Mouse (Mus musculus) limb, embryonic 13.5 days (tissue): ENCODE results near the gene Rtn4ip1. TPM values are rescaled to one million over a fixed set of nuclear protein-coding genes. Genes with fewer than 3 reads are reported as not detected.
"Not testable (repeated sequence)": the region's sequence is repeated elsewhere in the genome, so short reads cannot be mapped to it uniquely, and the experiment has no call there.

ENCODE experiments used
- ATAC-seq: fragments of 200-750 bp; cut with Nextera tagmentation; 2 replicates; pipeline ENCODE4 v1.8.0; 2017; ENCODE audit warnings: low read depth, moderate number of reproducible peaks, moderate TSS enrichment; ENCODE audit not compliant: low FRiP score
- H3K27ac ChIP-seq: fragments of 300-500 bp; sonication (generic); 2 replicates; pipeline ENCODE4 v1.5.1; 2015; ENCODE audit warnings: inconsistent platforms, mild to moderate bottlenecking, moderate library complexity
- H3K27me3 ChIP-seq: fragments of 300-500 bp; sonication (generic); 2 replicates; pipeline ENCODE4 v1.6.1; 2015; ENCODE audit warnings: mild to moderate bottlenecking, inconsistent platforms
- H3K36me3 ChIP-seq: fragments of 300-500 bp; sonication (generic); 2 replicates; pipeline ENCODE4 v1.6.1; 2015; ENCODE audit warnings: inconsistent platforms, mild to moderate bottlenecking, moderate library complexity
- H3K4me1 ChIP-seq: fragments of 300-500 bp; sonication (generic); 2 replicates; pipeline ENCODE4 v1.6.1; 2015; ENCODE audit warnings: inconsistent platforms
- H3K4me2 ChIP-seq: fragments of 300-500 bp; sonication (generic); replicated peaks from 2 replicates; pipeline ENCODE4 v1.6.1; 2015; ENCODE audit warnings: inconsistent platforms, mild to moderate bottlenecking, moderate library complexity
- H3K4me3 ChIP-seq: fragments of 300-500 bp; sonication (generic); 2 replicates; pipeline ENCODE4 v1.5.1; 2015; ENCODE audit warnings: moderate library complexity, mild to moderate bottlenecking, inconsistent platforms
- H3K9ac ChIP-seq: fragments of 300-500 bp; sonication (generic); 2 replicates; pipeline ENCODE4 v1.6.1; 2015; ENCODE audit warnings: mild to moderate bottlenecking, inconsistent platforms
- H3K9me3 ChIP-seq: fragments of 300-500 bp; sonication (generic); 2 replicates; pipeline ENCODE4 v1.6.1; 2016; ENCODE audit warnings: inconsistent platforms
- WGBS: fragments of 180-500 bp; shearing (Covaris S2); methylation state at CpG from one replicate; pipeline ENCODE4 v1.1.7; 2015; 5-methylcytosine and 5-hydroxymethylcytosine counted together
- polyA plus RNA-seq: library from polyadenylated mRNA; unstranded; fragments of >200 nt; fragmentation: Nextera tagmentation; extraction: Ambion mirVana; gene quantifications from 2 replicates; pipeline ENCODE4 v1.2.1, GENCODE M21; 2015

Gene Rtn4ip1
- polyA plus RNA-seq, 1 experiment from 2014 or later: 14.9 TPM

GRCm38 (mm10) chr10:43904569-43904968 is 3.0 kb downstream of the Rtn4ip1 start:
- Histone ChIP-seq H3K9me3 (no peaks in the 10 kb centered on the region), H3K4me3 (no peak overlapping the region), H3K4me2 (no peak overlapping the region), H3K9ac (no peak overlapping the region), H3K4me1 (peaks cover 10% of the 10 kb centered on the region), H3K27me3 (no peaks in the 10 kb centered on the region), H3K36me3 (no peaks in the 10 kb centered on the region), H3K27ac (no peak overlapping the region)
- WGBS: 87% methylated on average over 1 of the region's 1 CpGs
- ATAC-seq: no peak

DNA sequence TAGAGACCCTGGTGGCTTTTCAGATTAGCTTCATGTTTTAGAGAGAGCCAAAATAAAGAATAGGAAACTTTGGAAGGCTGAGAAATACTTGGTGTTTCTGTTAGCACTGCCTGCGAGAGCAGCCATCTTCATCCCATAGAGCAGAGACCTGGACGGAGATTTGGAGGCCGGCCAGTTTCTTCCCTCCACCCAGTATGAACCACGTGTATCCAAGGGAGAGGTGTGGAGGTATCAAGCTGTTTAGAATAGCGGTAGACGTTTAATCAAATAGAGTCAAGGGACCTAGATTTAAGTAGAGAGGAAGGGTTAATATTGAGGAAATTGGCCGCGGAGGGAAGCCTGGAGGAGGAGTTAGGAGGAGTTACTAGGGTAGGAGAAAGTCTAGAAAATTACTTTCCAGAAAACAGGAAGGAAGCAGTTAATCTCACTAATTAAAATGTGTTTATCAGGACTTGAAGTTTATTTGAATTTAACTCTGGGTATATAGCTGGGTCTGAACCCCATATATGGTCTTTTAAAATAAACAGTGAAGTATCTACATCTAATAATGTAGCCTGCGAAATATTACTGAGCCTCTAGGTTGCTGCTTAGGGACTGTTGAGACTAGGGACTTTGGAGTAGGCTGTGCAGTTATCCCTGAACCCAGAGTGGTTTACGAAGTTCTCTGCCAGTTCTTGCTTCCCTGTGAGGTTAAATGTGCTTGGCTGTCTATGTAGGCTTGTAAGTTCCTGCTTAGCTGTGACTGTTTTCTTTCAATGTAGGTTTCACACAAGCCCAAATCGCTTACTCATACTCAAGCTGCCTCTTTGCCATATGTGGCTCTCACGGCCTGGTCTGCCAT is 8.6 kb downstream of the Rtn4ip1 start:
- WGBS: 68% methylated on average over 12 of the region's 12 CpGs
- Histone ChIP-seq H3K36me3 (no peaks in the 10 kb centered on the region), H3K9me3 (no peaks in the 10 kb centered on the region), H3K27me3 (no peaks in the 10 kb centered on the region), H3K4me2 (no peak overlapping the region), H3K4me3 (no peak overlapping the region), H3K9ac (no peak overlapping the region), H3K4me1 (no peaks in the 10 kb centered on the region), H3K27ac (no peak overlapping the region)
- no peak for ATAC-seq

DNA sequence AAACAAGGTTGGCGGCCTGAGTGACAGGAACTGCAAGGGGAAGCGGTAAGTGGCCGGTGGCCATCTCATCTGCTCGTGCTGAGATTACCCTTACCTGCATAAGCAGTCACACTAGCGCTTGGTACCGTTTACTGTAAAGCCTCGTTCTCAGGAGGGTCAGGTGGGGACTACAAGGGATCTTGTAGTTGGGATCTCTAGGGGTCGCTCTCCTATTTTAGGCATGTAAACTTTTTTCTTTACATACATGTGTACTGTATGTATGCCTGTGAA is 9.2 kb downstream of the Rtn4ip1 start:
- H3K4me2 ChIP-seq: no peak overlapping the region
- H3K27ac ChIP-seq: no peak overlapping the region
- 85% methylated on average over 8 of the region's 8 CpGs for WGBS
- no peak overlapping the region for H3K4me3 ChIP-seq
- no peak for ATAC-seq
- no peaks in the 10 kb centered on the region for H3K36me3 ChIP-seq
- H3K9me3 ChIP-seq: no peaks in the 10 kb centered on the region
- no peaks in the 10 kb centered on the region for H3K27me3 ChIP-seq
- H3K9ac ChIP-seq: no peak overlapping the region
- no peaks in the 10 kb centered on the region for H3K4me1 ChIP-seq

GRCm38 (mm10) chr10:43912236-43912635 is 10.6 kb downstream of the Rtn4ip1 start:
- no peak overlapping the region for H3K27ac ChIP-seq
- no peak overlapping the region for H3K4me2 ChIP-seq
- H3K27me3 ChIP-seq: no peaks in the 10 kb centered on the region
- H3K4me1 ChIP-seq: no peaks in the 10 kb centered on the region; the same call in 1 of the 2 replicates
- ATAC-seq: no peak
- no peak overlapping the region for H3K9ac ChIP-seq
- 80% methylated on average over 3 of the region's 3 CpGs for WGBS
- no peaks in the 10 kb centered on the region for H3K36me3 ChIP-seq
- H3K9me3 ChIP-seq: no peaks in the 10 kb centered on the region
- no peak overlapping the region for H3K4me3 ChIP-seq

DNA sequence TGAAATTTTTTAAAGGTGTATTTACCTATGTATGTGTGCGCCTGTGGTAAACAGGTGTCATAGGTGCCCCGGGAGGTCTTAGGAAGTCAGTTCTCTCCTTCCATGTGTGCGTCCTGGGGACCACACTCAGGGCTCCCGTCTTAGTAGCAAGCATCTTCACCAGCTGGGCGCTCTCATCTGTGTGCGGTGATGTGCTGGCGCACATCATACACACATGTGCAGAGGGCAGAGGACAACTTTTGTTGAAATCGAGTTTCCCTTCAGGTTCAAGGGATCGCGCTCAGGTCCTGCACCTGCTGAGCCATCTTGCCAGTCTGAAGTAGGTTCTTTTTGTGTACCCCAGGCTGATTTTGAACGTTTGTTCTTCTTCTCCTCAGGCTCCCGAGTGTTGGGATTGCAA is 14.6 kb downstream of the Rtn4ip1 start:
- Histone ChIP-seq H3K4me2 (no peak overlapping the region), H3K4me3 (no peak overlapping the region), H3K4me1 (no peaks in the 10 kb centered on the region; the same call in 1 of the 2 replicates), H3K9ac (no peak overlapping the region), H3K9me3 (no peaks in the 10 kb centered on the region), H3K36me3 (0 out of 2 replicates have a peak, but pooled peaks cover 5% of the 10 kb centered on the region), H3K27me3 (no peaks in the 10 kb centered on the region), H3K27ac (no peak overlapping the region)
- 83% methylated on average over 12 of the region's 12 CpGs for WGBS
- no peak for ATAC-seq

DNA sequence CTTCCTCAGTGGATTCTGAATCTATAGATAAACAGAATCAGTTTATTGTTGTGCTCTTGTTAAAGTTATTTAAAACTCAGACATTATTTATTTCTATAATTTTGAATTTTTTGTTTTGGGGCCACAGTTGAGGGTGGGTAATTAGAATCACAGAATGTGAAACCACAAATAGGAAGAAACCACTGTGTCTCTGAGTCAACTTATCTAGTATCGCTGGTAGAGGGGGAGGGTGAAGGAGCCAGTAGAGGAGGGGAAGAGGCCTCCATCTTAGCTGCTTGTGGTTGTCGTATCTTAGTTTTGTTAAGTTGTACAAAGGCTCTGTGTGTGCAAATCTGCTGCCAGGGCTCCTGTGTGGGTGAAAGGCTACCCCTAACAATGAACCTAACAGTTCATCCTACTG is 15.1 kb downstream of the Rtn4ip1 start:
- Histone ChIP-seq H3K4me1 (no peaks in the 10 kb centered on the region; the same call in 1 of the 2 replicates), H3K36me3 (0 out of 2 replicates have a peak, but pooled peaks cover 5% of the 10 kb centered on the region), H3K4me3 (no peak overlapping the region), H3K9ac (no peak overlapping the region), H3K4me2 (no peak overlapping the region), H3K27ac (no peak overlapping the region), H3K27me3 (no peaks in the 10 kb centered on the region), H3K9me3 (no peaks in the 10 kb centered on the region)
- 83% methylated on average over 2 of the region's 2 CpGs for WGBS
- ATAC-seq: no peak

- Histone ChIP-seq H3K4me3 (no peak overlapping the region), H3K4me2 (no peak overlapping the region), H3K4me1 (no peaks in the 10 kb centered on the region; the same call in 1 of the 2 replicates), H3K27me3 (no peaks in the 10 kb centered on the region), H3K9ac (no peak overlapping the region), H3K27ac (no peak overlapping the region), H3K9me3 (no peaks in the 10 kb centered on the region), H3K36me3 (peaks cover 5% of the 10 kb centered on the region)
- WGBS: 41% methylated on average over 17 of the region's 17 CpGs
- ATAC-seq: peak; percentile 32
These were observed 17.3 kb downstream of the Rtn4ip1 start for GRCm38 (mm10) chr10:43918696-43919608.

- Histone ChIP-seq H3K27ac (no peak overlapping the region), H3K9me3 (no peaks in the 10 kb centered on the region), H3K4me3 (no peak overlapping the region), H3K4me1 (no peaks in the 10 kb centered on the region), H3K4me2 (no peak overlapping the region), H3K9ac (no peak overlapping the region), H3K27me3 (no peaks in the 10 kb centered on the region), H3K36me3 (peaks cover 2% of the 10 kb centered on the region)
- WGBS: 96% methylated on average over 3 of the region's 3 CpGs
- no peak for ATAC-seq
These were observed 21.5 kb downstream of the Rtn4ip1 start for GRCm38 (mm10) chr10:43923096-43923495.

GRCm38 (mm10) chr10:43925776-43926175 is 24.2 kb downstream of the Rtn4ip1 start:
- not testable (repeated sequence) for H3K4me3 ChIP-seq, H3K9me3 ChIP-seq, H3K9ac ChIP-seq, H3K27ac ChIP-seq, H3K27me3 ChIP-seq, ATAC-seq, H3K4me2 ChIP-seq, H3K36me3 ChIP-seq, H3K4me1 ChIP-seq
- 91% methylated on average over 9 of the region's 9 CpGs for WGBS

DNA sequence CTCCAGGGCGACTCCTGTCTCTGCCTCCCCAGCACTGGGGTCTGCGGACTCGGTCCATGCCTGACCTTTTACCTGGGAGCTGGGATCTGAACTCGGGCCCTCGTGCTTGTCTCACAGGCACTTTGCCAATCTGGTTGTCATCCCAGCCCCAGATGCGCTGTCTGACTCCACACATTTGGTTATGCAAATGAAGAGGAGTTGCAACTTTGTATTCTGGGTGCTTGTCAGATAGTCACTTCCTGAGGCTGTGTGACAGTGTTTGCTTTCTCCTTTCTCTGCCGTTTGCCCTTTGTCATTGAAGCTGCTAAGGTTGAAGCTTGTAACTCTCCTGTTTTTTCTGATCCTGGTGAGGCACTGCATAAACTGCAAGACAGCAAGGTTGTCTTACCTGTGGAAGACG is 26.1 kb downstream of the Rtn4ip1 start:
- no peak overlapping the region for H3K4me3 ChIP-seq
- H3K27me3 ChIP-seq: no peaks in the 10 kb centered on the region
- H3K9me3 ChIP-seq: no peaks in the 10 kb centered on the region
- H3K9ac ChIP-seq: no peak overlapping the region
- H3K27ac ChIP-seq: no peak overlapping the region
- no peak for ATAC-seq
- no peak overlapping the region for H3K4me2 ChIP-seq
- WGBS: 90% methylated on average over 8 of the region's 8 CpGs
- H3K4me1 ChIP-seq: no peaks in the 10 kb centered on the region
- peaks cover 21% of the 10 kb centered on the region for H3K36me3 ChIP-seq

DNA sequence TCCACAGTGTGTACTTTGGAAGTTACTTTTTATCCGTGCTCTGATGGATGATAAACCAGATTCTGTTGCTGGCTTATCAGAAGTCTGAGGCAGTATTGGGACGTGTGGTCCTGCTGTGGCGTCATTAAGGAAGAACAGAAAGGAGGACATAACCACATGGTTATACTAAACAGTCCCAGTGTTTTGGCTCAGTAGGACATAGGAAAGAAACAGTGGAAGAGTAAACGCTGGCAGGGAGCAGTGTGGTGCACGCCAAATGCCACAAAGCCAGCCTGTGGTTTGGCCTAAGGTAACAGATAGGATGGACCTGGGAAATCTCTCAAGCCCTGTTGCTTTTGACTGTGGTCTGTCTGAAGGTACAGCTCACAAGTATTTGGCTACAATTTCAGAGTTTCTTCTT is 27.0 kb downstream of the Rtn4ip1 start:
- H3K9ac ChIP-seq: no peak overlapping the region
- WGBS: 84% methylated on average over 5 of the region's 5 CpGs

DNA sequence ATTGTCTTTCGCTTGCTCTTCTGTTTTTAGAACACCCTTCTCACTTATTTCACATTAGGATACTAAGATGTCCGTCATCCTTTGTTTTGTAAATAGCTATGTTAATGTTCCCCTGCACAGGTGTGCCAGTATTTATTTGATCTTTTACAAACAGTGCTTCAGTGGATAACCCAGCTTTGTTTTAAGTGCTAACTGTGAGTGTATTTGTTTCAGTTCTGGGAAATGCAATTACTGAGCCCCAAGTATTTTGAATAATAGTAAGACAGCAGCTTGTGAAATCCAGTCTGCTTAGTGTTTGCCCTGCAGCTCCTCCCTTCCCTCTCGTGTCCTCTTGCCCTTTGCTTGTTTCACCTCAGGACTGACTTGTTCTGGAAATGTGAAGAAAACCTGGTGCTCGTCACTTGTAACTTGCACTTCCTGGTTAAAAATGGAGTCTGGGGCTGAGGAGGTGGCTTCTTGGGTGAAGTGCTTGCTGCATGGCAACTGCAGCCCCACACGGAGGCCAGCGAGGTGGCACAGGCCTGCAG is 37.6 kb downstream of the Rtn4ip1 start:
- WGBS: 80% methylated on average over 6 of the region's 6 CpGs
- no peak overlapping the region for H3K4me3 ChIP-seq
- no peak for ATAC-seq
- no peaks in the 10 kb centered on the region for H3K27me3 ChIP-seq
- H3K4me2 ChIP-seq: no peak overlapping the region
- no peak overlapping the region for H3K9ac ChIP-seq
- no peaks in the 10 kb centered on the region for H3K4me1 ChIP-seq
- no peak overlapping the region for H3K27ac ChIP-seq
- no peaks in the 10 kb centered on the region for H3K9me3 ChIP-seq
- peaks cover 13% of the 10 kb centered on the region for H3K36me3 ChIP-seq

More for the DNA sequence above, 27.0 kb downstream of the Rtn4ip1 start:
- Histone ChIP-seq H3K27ac (no peak overlapping the region), H3K4me2 (no peak overlapping the region), H3K27me3 (no peaks in the 10 kb centered on the region), H3K4me3 (no peak overlapping the region), H3K36me3 (peaks cover 24% of the 10 kb centered on the region), H3K9me3 (no peaks in the 10 kb centered on the region), H3K4me1 (no peaks in the 10 kb centered on the region)
- no peak for ATAC-seq
